ENCODE assay signal across 10 mouse cellular contexts in the genomic region with DNA sequence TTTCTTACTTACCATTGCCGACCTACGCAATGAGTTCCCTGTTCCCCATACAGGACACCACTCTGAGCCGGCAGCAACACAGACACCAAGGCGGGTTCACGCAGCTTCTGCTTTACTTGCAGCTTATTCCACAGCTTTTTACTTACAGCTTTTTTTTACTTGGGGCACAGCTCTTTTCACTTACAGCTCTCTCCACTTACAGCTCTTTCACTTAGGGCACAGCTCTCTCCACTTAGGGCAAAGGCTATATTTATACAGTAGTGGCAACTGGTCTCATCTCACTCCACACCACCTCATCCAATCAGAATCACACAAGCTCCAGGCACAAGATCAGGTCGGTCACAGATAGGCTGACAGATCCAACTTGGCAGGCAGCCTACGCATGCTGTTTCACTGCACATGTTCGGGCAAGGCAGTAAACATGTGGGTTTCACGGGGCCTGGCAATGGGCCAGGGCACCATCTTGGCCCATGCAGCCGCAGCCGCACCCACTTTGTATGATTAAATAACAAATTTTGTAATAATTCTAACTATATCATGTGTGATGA.
A peak's percentile ranks its signal among the peaks of the same experiment; 100 is the strongest.
DNase-seq lines count a peak whose midpoint lies in the region; ATAC-seq and TF ChIP-seq lines count a peak whose summit lies in the region.
"Had no signal": no experiment of that assay in that cellular context is flagged by ENCODE, and none has a peak within 500 bp of the region (broad histone marks: within the 10 kb centered on the region; RNA-seq: fewer than 3 reads in every experiment).

No protein-coding gene starts in this region.

- 68% methylated on average over 11 of the region's 11 CpGs for WGBS in embryonic facial prominence, embryonic 13.5 days
- 93% methylated on average over 11 of the region's 11 CpGs for WGBS in embryonic facial prominence, embryonic 10.5 days
- 81% methylated on average over 11 of the region's 11 CpGs for WGBS in liver, adult 2 months
- 80% methylated on average over 11 of the region's 11 CpGs for WGBS in liver, embryonic 11.5 days
- 68% methylated on average over 11 of the region's 11 CpGs for whole genome bisulfite sequencing in liver, postnatal 0 days (ENCODE audit: insufficient replicate concordance)
- 78% methylated on average over 11 of the region's 11 CpGs for WGBS in hindbrain, embryonic 13.5 days

- no peaks in the 10 kb centered on the region for H3K27me3 ChIP-seq in embryonic facial prominence, embryonic 13.5 days
- H3K27me3 ChIP-seq in embryonic facial prominence, embryonic 10.5 days (replicated peaks; ENCODE audit: low read depth, poor library complexity, severe bottlenecking), result no peaks in the 10 kb centered on the region
- no peaks in the 10 kb centered on the region for H3K27me3 ChIP-seq in liver, adult 2 months (ENCODE audit: control insufficient read depth, insufficient read depth, low read length)
- no peaks in the 10 kb centered on the region for H3K27me3 ChIP-seq in liver, embryonic 11.5 days (replicated peaks; ENCODE audit: control insufficient read depth, insufficient read depth, low read length)
- H3K27me3 ChIP-seq in liver, postnatal 0 days (ENCODE audit: insufficient read depth, low read length), result no peaks in the 10 kb centered on the region
- no peaks in the 10 kb centered on the region for H3K27me3 ChIP-seq in hindbrain, embryonic 13.5 days
- H3K27me3 ChIP-seq: midbrain, embryonic 13.5 days had no signal

- no peak for DNase-seq in embryonic facial prominence, embryonic 10.5 days (ENCODE audit: low spot score)
- peak; percentile 48 for DNase-seq in liver, adult 2 months (ENCODE audit: extremely low read depth, low read depth, low spot score)
- DNase-seq in liver, embryonic 11.5 days (ENCODE audit: low spot score), result no peak
- peak; percentile 80 for DNase-seq in brain, embryonic 14.5 days (ENCODE audit: low read depth)
- peak; percentile 18 for DNase-seq in liver, postnatal 0 days
- DNase-seq in adrenal gland, postnatal 4 days (ENCODE audit: low spot score in 2 of 2), result no peak
- DNase-seq: kidney, adult 9 months had no signal

- no peaks in the 10 kb centered on the region for H3K9me3 ChIP-seq in embryonic facial prominence, embryonic 13.5 days
- no peaks in the 10 kb centered on the region for H3K9me3 ChIP-seq in embryonic facial prominence, embryonic 10.5 days
- H3K9me3 ChIP-seq in liver, embryonic 11.5 days (ENCODE audit: control insufficient read depth, low read length), result no peaks in the 10 kb centered on the region
- no peaks in the 10 kb centered on the region for H3K9me3 ChIP-seq in liver, postnatal 0 days (ENCODE audit: low read length)
- H3K9me3 ChIP-seq in hindbrain, embryonic 13.5 days, result no peaks in the 10 kb centered on the region
- H3K9me3 ChIP-seq: midbrain, embryonic 13.5 days had no signal

- H3K27ac ChIP-seq in embryonic facial prominence, embryonic 13.5 days, result peak overlapping the region; percentile 29; the same call in 1 of the 2 replicates
- H3K27ac ChIP-seq in embryonic facial prominence, embryonic 10.5 days (replicated peaks), result no peak overlapping the region
- no peak overlapping the region for H3K27ac ChIP-seq in liver, adult 2 months (replicated peaks; ENCODE audit: insufficient read depth, low read depth, low read length)
- H3K27ac ChIP-seq in liver, embryonic 11.5 days (ENCODE audit: low read depth, low read length), result no peak overlapping the region
- no peak overlapping the region for H3K27ac ChIP-seq in liver, postnatal 0 days (ENCODE audit: low read depth)
- no peak overlapping the region for H3K27ac ChIP-seq in hindbrain, embryonic 13.5 days
- H3K27ac ChIP-seq: midbrain, embryonic 13.5 days had no signal

- no peak for TF ChIP-seq EP300 in liver, postnatal 0 days (IDR thresholded peaks at IDR 0.05; ENCODE audit: low read depth)

- no peak for ATAC-seq in embryonic facial prominence, embryonic 13.5 days (ENCODE audit: insufficient number of reproducible peaks, insufficient read depth, low FRiP score, low TSS enrichment, low read depth)
- no peak for ATAC-seq in liver, embryonic 11.5 days (replicated peaks; ENCODE audit: low FRiP score)
- peak; percentile 52 for ATAC-seq in liver, postnatal 0 days
- no peak for ATAC-seq in hindbrain, embryonic 13.5 days (ENCODE audit: low FRiP score)
- ATAC-seq: midbrain, embryonic 13.5 days had no signal

- no peaks in the 10 kb centered on the region for H3K79me2 ChIP-seq in liver, adult 2 months (ENCODE audit: control insufficient read depth, insufficient read depth, low read length)

- no peak overlapping the region for H3K9ac ChIP-seq in embryonic facial prominence, embryonic 13.5 days
- H3K9ac ChIP-seq in liver, adult 2 months (ENCODE audit: low read depth, low read length), result no peak overlapping the region
- H3K9ac ChIP-seq in liver, embryonic 11.5 days (ENCODE audit: low read depth, low read length), result no peak overlapping the region
- H3K9ac ChIP-seq in liver, postnatal 0 days (replicated peaks), result no peak overlapping the region
- no peak overlapping the region for H3K9ac ChIP-seq in hindbrain, embryonic 13.5 days
- H3K9ac ChIP-seq: midbrain, embryonic 13.5 days had no signal

- no peaks in the 10 kb centered on the region for H3K36me3 ChIP-seq in embryonic facial prominence, embryonic 13.5 days
- no peaks in the 10 kb centered on the region for H3K36me3 ChIP-seq in embryonic facial prominence, embryonic 10.5 days (replicated peaks)
- H3K36me3 ChIP-seq in liver, adult 2 months (ENCODE audit: control insufficient read depth, insufficient read depth, low read length), result no peaks in the 10 kb centered on the region
- H3K36me3 ChIP-seq in liver, embryonic 11.5 days (ENCODE audit: control insufficient read depth, insufficient read depth, low read length), result no peaks in the 10 kb centered on the region
- no peaks in the 10 kb centered on the region for H3K36me3 ChIP-seq in liver, postnatal 0 days (replicated peaks; ENCODE audit: insufficient read depth, low read length)
- no peaks in the 10 kb centered on the region for H3K36me3 ChIP-seq in hindbrain, embryonic 13.5 days
- H3K36me3 ChIP-seq: midbrain, embryonic 13.5 days had no signal

- H3K4me2 ChIP-seq in embryonic facial prominence, embryonic 13.5 days, result no peak overlapping the region
- H3K4me2 ChIP-seq in liver, embryonic 11.5 days, result no peak overlapping the region
- H3K4me2 ChIP-seq in liver, postnatal 0 days (ENCODE audit: low read depth, low read length), result no peak overlapping the region
- no peak overlapping the region for H3K4me2 ChIP-seq in hindbrain, embryonic 13.5 days
- H3K4me2 ChIP-seq: midbrain, embryonic 13.5 days had no signal

- TF ChIP-seq POLR2A in liver, adult 2 months (IDR thresholded peaks at IDR 0.05; ENCODE audit: extremely low read depth, insufficient read depth, low read length), result no peak
- TF ChIP-seq POLR2A in brain, embryonic 14.5 days (IDR thresholded peaks at IDR 0.05; ENCODE audit: borderline replicate concordance, extremely low read depth, insufficient read depth, insufficient read length, poor library complexity, severe bottlenecking), result no peak

- no peaks in the 10 kb centered on the region for H3K4me1 ChIP-seq in embryonic facial prominence, embryonic 13.5 days
- no peaks in the 10 kb centered on the region for H3K4me1 ChIP-seq in embryonic facial prominence, embryonic 10.5 days
- H3K4me1 ChIP-seq in liver, adult 2 months (ENCODE audit: control insufficient read depth, insufficient read depth, low read length), result no peaks in the 10 kb centered on the region
- no peaks in the 10 kb centered on the region for H3K4me1 ChIP-seq in liver, embryonic 11.5 days (replicated peaks; ENCODE audit: control insufficient read depth, insufficient read depth, low read length)
- H3K4me1 ChIP-seq in liver, postnatal 0 days (ENCODE audit: insufficient read depth), result no peaks in the 10 kb centered on the region
- no peaks in the 10 kb centered on the region for H3K4me1 ChIP-seq in hindbrain, embryonic 13.5 days (replicated peaks)
- H3K4me1 ChIP-seq: midbrain, embryonic 13.5 days had no signal

- no peak overlapping the region for H3K4me3 ChIP-seq in embryonic facial prominence, embryonic 13.5 days
- H3K4me3 ChIP-seq in embryonic facial prominence, embryonic 10.5 days, result no peak overlapping the region
- H3K4me3 ChIP-seq in liver, adult 2 months (ENCODE audit: insufficient read depth, low read depth, low read length), result no peak overlapping the region
- H3K4me3 ChIP-seq in liver, embryonic 11.5 days (ENCODE audit: low read depth, low read length), result no peak overlapping the region
- 0 out of 2 replicates have a peak overlapping the region, but pooled peaks have one; percentile 4 for H3K4me3 ChIP-seq in liver, postnatal 0 days (ENCODE audit: low read depth, low read length)
- no peak overlapping the region for H3K4me3 ChIP-seq in hindbrain, embryonic 13.5 days
- H3K4me3 ChIP-seq: midbrain, embryonic 13.5 days had no signal

- TF ChIP-seq CTCF in liver, adult 2 months (IDR thresholded peaks at IDR 0.05; ENCODE audit: low read depth, low read length), result no peak
- TF ChIP-seq CTCF in brain, embryonic 14.5 days (IDR thresholded peaks at IDR 0.05; ENCODE audit: borderline replicate concordance, extremely low read depth, insufficient read depth, insufficient read length), result no peak
- TF ChIP-seq CTCF in liver, postnatal 0 days (IDR thresholded peaks at IDR 0.05; ENCODE audit: low read depth), result no peak

Comparison
In these comparisons a context has a peak if more than half of its experiments do, and no peak if none do; other contexts are left out.
1. DNase-seq: peak in liver, adult 2 months (single experiment), brain, embryonic 14.5 days (single experiment) and liver, postnatal 0 days (single experiment); none in embryonic facial prominence, embryonic 10.5 days (single experiment), liver, embryonic 11.5 days (single experiment) and adrenal gland, postnatal 4 days (0 of 2).